Mouse (Mus musculus): ENCODE results near the gene Olfr960.

GRCm38 (mm10) chr9:39666905-39667304 lies 45.7 kb downstream of the Olfr960 start, which contains the start of gene Olfr963:
- TF ChIP-seq CTCF (conservative IDR thresholded peaks at IDR 0.05; ENCODE audit: insufficient read depth, insufficient read length, low read depth, low read length): no peak
- no peak for TF ChIP-seq POLR2A (IDR thresholded peaks at IDR 0.05; ENCODE audit: low read depth, low read length)
